Mouse (Mus musculus) forebrain, embryonic 16.5 days (tissue): ENCODE results near the gene Chmp4b. TPM values are rescaled to one million over a fixed set of nuclear protein-coding genes. Genes with fewer than 3 reads are reported as not detected.

Experiments used
- ATAC-seq: fragments of 200-750 bp; cut with Nextera tagmentation; 2 replicates; pipeline ENCODE4 v1.8.0; 2017; ENCODE audit warnings: mild to moderate bottlenecking, moderate library complexity
- H3K27ac ChIP-seq: fragments of 300-500 bp; sonication (generic); 2 replicates; pipeline ENCODE4 v1.5.1; 2014; ENCODE audit warnings: low read length, control low read depth
- H3K27me3 ChIP-seq: fragments of 300-500 bp; sonication (generic); replicated peaks from 2 replicates; pipeline ENCODE4 v1.6.1; 2014; ENCODE audit warnings: low read length; ENCODE audit not compliant: control insufficient read depth, insufficient read depth
- H3K36me3 ChIP-seq: fragments of 300-500 bp; sonication (generic); 2 replicates; pipeline ENCODE4 v1.6.1; 2014; ENCODE audit not compliant: control insufficient read depth, insufficient read depth
- H3K4me1 ChIP-seq: fragments of 300-500 bp; sonication (generic); replicated peaks from 2 replicates; pipeline ENCODE4 v1.6.1; 2014; ENCODE audit warnings: low read length; ENCODE audit not compliant: control insufficient read depth, insufficient read depth
- H3K4me2 ChIP-seq: fragments of 300-500 bp; sonication (generic); 2 replicates; pipeline ENCODE4 v1.6.1; 2014; ENCODE audit warnings: mild to moderate bottlenecking, low read length, control low read depth
- H3K4me3 ChIP-seq: fragments of 300-500 bp; sonication (generic); replicated peaks from 2 replicates; pipeline ENCODE4 v1.5.1; 2014; ENCODE audit warnings: mild to moderate bottlenecking, low read length, control low read depth
- H3K9ac ChIP-seq: fragments of 300-500 bp; sonication (generic); replicated peaks from 2 replicates; pipeline ENCODE4 v1.6.1; 2014; ENCODE audit warnings: low read depth, low read length, control low read depth
- H3K9me3 ChIP-seq: fragments of 300-500 bp; sonication (generic); 2 replicates; pipeline ENCODE4 v1.6.1; 2016; ENCODE audit warnings: low read length; ENCODE audit not compliant: control insufficient read depth
- WGBS: fragments of 180-500 bp; shearing (Covaris S2); extraction: QIAGEN DNeasy Blood & Tissue Kit; methylation state at CpG from one replicate; pipeline ENCODE4 v1.1.7; 2014; 5-methylcytosine and 5-hydroxymethylcytosine counted together
- polyA plus RNA-seq: library from polyadenylated mRNA; unstranded; fragments of >200 nt; fragmentation: Nextera tagmentation; extraction: Ambion mirVana; gene quantifications from 2 replicates; pipeline ENCODE4 v1.2.1, GENCODE M21; 2015

Gene Chmp4b
- polyA plus RNA-seq = 18.5 and 19.5 TPM in 2 replicates

DNA sequence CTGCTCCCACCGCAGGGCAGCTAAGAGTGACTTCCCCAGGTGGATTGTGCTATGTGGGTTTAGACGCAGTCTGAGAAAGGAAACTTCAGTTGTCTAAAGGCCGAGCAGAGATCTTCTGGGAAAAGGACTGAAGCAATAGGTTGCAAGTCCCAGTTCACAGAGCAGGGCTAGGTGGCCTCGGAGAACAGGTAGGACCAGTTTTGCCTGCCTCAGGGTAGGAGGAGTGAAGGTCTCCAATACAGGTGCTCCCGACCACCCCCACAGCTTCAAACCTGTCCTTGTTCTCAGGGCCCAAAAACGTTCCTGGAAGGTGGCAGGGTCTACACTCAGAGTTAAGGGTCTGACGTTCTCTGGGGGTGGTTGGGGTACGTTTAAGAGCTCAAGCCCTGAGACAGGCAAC, at the start of gene Chmp4b:
TSS of gene Chmp4b (plus strand) at position 343 of the 400 bp plus-strand sequence.
- Histone ChIP-seq H3K4me1 (peaks cover 2% of the 10 kb centered on the region; the same call in 1 of the 2 replicates), H3K9me3 (0 out of 2 replicates have a peak, but pooled peaks cover 2% of the 10 kb centered on the region), H3K36me3 (peaks cover 1% of the 10 kb centered on the region; the same call in 1 of the 2 replicates), H3K27me3 (no peaks in the 10 kb centered on the region), H3K9ac (no peak within 1 kb of the TSS), H3K4me2 (no peak within 1 kb of the TSS), H3K27ac (no peak within 1 kb of the TSS), H3K4me3 (no peak within 1 kb of the TSS)
- no peak for ATAC-seq
- 64% methylated on average over 8 of the region's 8 CpGs for WGBS

DNA sequence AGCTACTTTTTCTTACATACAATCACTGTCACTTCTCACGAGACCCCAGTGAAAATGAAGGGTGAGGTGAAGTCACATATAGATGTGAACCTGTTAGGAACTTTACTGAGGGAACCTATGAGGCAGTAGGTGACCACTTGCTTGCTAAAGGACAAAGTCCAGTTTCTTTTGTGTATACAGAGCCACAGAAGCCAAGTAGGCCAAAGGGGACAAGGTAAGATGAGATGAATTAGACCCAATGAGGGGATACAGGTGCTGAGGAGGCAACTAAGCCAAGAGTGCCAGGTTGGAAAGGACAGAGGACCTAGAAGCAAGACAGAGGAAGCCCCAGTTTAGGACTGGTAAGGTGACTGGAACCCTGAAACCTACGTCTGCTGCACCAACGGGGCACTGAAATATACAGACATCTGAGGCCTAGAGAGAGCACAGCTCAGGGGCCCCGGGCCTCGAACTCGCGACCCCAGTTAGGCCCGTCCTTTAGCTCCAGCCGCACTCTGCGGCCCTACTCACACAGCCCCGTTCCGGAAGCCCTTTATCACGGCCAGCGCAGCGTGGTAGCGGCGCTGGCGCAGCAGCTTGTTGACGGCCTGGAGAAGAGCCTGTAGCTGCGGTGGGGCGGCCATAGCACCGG, 48.4 kb upstream of the Chmp4b start:
- Histone ChIP-seq H3K27me3 (peaks cover 2% of the 10 kb centered on the region; the same call in 1 of the 2 replicates), H3K4me2 (peak overlapping the region; percentile 74), H3K36me3 (no peaks in the 10 kb centered on the region), H3K9ac (peak overlapping the region; percentile 73), H3K4me3 (peak overlapping the region; percentile 74), H3K4me1 (peaks cover 13% of the 10 kb centered on the region), H3K9me3 (no peaks in the 10 kb centered on the region), H3K27ac (no peak overlapping the region)
- 23% methylated on average over 22 of the region's 22 CpGs for WGBS
- ATAC-seq = no peak; the same call in 1 of the 2 replicates

DNA sequence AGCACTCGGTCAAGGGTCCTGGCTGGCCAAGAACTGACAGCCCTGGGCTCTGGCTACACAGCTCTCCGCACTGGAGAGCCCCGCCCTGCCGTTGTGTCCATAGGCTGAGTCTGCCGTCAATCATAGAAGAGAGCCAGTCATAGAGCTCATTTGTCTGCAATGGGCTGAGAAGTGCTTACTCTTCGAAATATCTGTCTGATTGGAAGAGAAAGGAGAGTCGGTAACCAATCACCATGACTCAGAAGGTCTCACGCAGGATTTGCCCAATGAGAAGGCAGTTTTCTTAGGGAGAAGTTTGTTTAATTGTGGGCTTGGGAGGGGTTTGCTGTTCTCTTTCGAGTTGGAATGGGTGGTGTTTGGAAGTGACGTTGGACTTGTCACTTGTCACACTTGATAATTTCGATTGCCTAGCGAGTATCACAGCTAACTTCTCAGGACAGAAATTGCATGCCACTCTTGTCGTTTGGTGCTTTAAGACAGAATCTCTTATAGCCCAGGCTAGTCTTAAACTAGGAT, 47.8 kb upstream of the Chmp4b start, which contains the start of gene Pxmp4:
TSS of gene Pxmp4 (minus strand) at position 71 of the 516 bp plus-strand sequence.
- Histone ChIP-seq H3K4me3 (peak within 1 kb of the TSS; percentile 74), H3K36me3 (no peaks in the 10 kb centered on the region), H3K27ac (no peak within 1 kb of the TSS), H3K4me1 (peaks cover 13% of the 10 kb centered on the region), H3K9me3 (no peaks in the 10 kb centered on the region), H3K9ac (peak within 1 kb of the TSS; percentile 73), H3K4me2 (peak within 1 kb of the TSS; percentile 74), H3K27me3 (peaks cover 2% of the 10 kb centered on the region; the same call in 1 of the 2 replicates)
- 1% methylated on average over 13 of the region's 13 CpGs for WGBS
- peak; percentile 100 for ATAC-seq

DNA sequence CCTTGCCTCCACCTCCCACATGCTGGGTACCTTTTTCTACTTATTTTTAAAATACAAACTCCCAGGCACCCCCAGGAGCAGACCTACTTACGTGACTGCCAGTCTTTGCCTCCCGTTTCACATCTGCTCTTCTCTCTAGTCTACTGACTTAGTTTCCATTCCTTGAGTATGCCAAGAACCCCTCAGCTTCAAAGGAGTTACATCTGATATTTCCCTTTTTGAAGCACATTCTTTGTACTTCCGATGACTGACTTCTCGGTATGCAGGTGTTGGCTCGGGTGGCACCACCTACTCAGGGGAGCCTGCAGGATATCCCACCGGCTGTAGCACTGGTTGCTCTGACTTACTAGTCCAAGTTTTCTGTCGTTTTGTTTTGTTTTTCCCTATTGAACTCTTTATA, 47.3 kb upstream of the Chmp4b start:
- Histone ChIP-seq H3K4me2 (peak overlapping the region; percentile 74), H3K9me3 (no peaks in the 10 kb centered on the region), H3K4me1 (peaks cover 13% of the 10 kb centered on the region), H3K9ac (no peak overlapping the region), H3K4me3 (peak overlapping the region; percentile 74), H3K27me3 (peaks cover 2% of the 10 kb centered on the region; the same call in 1 of the 2 replicates), H3K27ac (no peak overlapping the region), H3K36me3 (no peaks in the 10 kb centered on the region)
- WGBS = 43% methylated on average over 7 of the region's 7 CpGs
- no peak for ATAC-seq

DNA sequence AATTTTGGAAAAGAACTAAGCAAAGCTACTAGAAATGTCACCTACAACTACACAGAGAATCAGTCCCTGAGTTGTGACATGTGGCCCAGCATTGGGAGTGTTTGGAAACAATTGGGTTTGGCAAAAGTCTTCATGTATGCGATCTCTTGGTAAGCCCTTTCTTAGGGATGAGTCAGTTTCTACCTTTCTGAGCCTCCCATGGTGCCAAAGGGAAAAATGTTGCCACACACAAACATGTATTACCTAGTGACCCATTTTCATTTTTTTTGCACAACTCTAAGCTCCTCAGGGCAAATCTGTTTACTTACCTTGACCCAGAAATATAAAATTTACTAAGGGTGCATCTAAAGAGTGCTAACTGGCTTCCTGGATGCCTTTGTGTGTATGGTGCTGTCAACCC, 44.5 kb upstream of the Chmp4b start:
- peaks cover 2% of the 10 kb centered on the region; the same call in 1 of the 2 replicates for H3K27me3 ChIP-seq
- H3K36me3 ChIP-seq = no peaks in the 10 kb centered on the region
- no peak for ATAC-seq
- WGBS = 86% methylated on average over 1 of the region's 1 CpGs
- no peak overlapping the region for H3K27ac ChIP-seq
- peaks cover 16% of the 10 kb centered on the region for H3K4me1 ChIP-seq
- H3K9me3 ChIP-seq = no peaks in the 10 kb centered on the region
- H3K4me3 ChIP-seq = no peak overlapping the region
- no peak overlapping the region for H3K4me2 ChIP-seq
- H3K9ac ChIP-seq = no peak overlapping the region

DNA sequence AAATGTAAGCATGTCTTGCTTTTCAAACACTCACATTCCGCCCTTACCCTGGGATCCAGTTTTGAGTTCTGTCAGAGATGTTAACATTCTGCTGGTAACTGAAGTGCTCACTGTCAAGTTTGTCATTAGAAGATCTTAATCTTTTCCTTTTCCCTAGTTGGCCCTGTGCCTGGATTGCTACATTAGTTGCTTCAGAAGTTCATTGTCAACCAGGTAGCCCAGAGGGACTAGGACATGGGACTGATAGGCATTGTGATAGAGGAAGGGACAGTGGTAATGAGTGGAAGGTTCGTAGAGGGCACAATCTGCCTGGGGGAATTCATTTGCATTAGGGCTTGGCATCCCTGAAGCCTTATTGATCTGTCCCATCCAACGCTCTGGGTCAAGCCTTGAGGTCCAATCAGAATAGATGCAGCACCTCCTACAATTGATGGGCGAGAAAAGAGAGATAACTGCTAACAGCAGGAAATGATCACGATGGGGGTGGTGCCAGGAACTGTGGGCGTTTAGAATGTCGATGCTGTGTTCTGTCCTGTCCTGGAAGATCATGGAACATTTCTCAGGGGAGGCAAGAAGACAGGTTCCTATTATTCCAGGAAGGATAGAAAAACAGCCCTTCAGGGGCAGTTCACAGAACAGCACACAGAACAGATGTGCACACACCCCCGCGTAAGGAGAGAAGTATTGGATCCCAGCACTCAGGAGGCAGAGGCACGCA, 42.3 kb upstream of the Chmp4b start:
- no peak overlapping the region for H3K9ac ChIP-seq
- H3K4me3 ChIP-seq = no peak overlapping the region
- H3K36me3 ChIP-seq = no peaks in the 10 kb centered on the region
- 73% methylated on average over 10 of the region's 10 CpGs for WGBS
- H3K27me3 ChIP-seq = peaks cover 2% of the 10 kb centered on the region; the same call in 1 of the 2 replicates
- no peaks in the 10 kb centered on the region for H3K9me3 ChIP-seq
- no peak for ATAC-seq
- H3K4me1 ChIP-seq = peaks cover 13% of the 10 kb centered on the region
- H3K27ac ChIP-seq = no peak overlapping the region
- no peak overlapping the region for H3K4me2 ChIP-seq

DNA sequence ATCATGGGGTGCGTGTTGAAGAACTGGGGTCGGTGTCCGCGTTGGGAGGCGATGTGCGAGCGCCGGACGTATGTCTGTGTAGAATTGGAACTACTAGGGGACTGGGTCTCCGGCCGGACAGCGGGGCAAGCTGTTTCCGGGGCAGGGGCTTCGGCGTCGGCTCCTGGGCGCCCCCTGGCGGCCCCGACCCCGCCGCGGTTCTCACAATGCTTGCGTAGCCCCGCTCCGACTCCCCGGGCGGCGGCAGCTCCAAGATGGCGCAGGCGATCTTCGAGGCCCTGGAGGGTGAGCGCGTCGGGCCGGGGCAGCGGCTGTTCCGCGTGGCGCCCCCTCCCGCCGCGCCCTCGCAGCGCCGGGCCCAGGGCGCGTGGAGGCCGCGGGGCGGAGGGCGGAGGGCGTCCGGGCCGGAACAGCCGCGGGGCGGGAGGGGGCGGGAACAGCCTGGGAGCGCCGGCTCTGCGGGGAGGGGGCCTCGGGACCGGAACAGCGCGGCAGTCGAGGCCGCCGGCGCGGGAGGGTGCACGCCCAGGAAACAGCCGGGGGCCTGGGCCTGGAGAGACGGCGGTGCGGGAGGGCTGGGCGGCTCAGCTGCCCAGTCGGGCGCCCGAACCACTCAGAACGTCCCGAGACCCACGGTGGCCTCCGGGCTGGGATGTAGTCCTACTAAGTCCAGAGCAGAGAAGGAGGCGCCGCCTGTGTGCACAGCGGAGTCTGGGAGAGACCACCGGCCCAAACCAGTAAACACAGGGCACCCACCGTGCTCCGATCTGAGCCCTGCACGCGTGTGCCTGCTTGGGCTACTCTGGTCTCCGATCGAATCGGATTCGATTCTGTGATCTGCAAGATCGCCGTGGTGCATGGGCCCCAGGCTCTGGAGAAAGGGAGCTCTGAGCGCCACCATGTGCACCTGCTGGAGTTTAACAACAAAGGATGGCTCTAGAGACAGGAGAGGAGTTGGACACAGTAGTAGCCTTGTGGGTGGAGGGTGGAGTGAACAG, 38.1 kb upstream of the Chmp4b start, which contains the start of the genes Zfp341 and 4930519P11Rik:
TSS of gene Zfp341 (plus strand) at position 180 of the 998 bp plus-strand sequence.
TSS of gene 4930519P11Rik (minus strand) at position 320 of the 998 bp plus-strand sequence.
- Histone ChIP-seq H3K4me2 (peak within 1 kb of the TSS; percentile 59), H3K9me3 (no peaks in the 10 kb centered on the region), H3K9ac (peak within 1 kb of the TSS; percentile 90), H3K36me3 (no peaks in the 10 kb centered on the region), H3K4me3 (peak within 1 kb of the TSS; percentile 72), H3K27ac (peak within 1 kb of the TSS; percentile 98), H3K27me3 (no peaks in the 10 kb centered on the region), H3K4me1 (peaks cover 22% of the 10 kb centered on the region)
- under 1% methylated on average over 73 of the region's 98 CpGs for WGBS
- ATAC-seq = peak; percentile 94

DNA sequence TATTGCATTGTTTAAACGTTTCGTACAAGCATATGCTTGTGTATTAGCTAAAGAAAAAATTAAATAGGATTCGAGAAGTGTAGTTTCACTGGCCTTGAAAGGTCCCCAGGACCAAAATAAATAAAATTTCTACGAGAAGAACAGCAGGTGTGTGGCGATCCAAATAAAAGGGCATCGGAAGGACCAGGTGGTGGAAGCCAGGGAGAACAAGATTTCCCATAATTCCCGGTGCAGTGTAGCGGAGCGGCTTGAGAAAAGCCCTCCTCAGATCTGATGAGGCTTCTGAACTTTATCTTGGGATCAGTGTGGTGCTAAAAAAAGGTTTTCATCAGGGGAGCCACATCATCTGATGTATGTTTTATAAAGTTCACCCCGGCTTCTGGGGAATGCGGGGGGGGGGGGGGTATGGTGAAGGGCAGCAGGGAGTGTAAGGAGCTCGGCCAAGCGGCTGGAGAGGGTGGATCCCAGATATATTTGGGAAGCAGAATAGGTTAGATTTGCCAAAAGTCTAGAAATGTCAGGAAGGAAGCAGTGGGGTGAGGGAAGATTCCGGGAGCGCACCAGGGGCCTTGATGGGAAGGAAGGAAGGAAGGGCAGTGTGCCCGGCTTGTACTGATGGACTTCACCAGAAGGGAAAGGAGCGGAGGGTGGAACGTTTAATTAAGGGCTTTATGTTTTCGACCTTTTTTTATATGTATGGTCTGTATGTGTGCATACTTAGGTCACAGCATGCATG, 36.5 kb upstream of the Chmp4b start:
- Histone ChIP-seq H3K27me3 (no peaks in the 10 kb centered on the region), H3K9ac (no peak overlapping the region), H3K4me2 (peak overlapping the region; percentile 59), H3K4me1 (peaks cover 21% of the 10 kb centered on the region), H3K9me3 (no peaks in the 10 kb centered on the region), H3K27ac (no peak overlapping the region), H3K4me3 (no peak overlapping the region; the same call in 1 of the 2 replicates), H3K36me3 (no peaks in the 10 kb centered on the region)
- ATAC-seq = no peak
- 68% methylated on average over 19 of the region's 19 CpGs for WGBS
